Mouse (Mus musculus) large intestine, adult 2 months (tissue): ENCODE results near the gene 9230104L09Rik. TPM values are rescaled to one million over a fixed set of nuclear protein-coding genes. Genes with fewer than 3 reads are reported as not detected.

Experiments
- DNase-seq: peaks from one replicate; pipeline ENCODE4 v3.0.0-alpha.2; 2012; ENCODE audit warnings: low read depth, low spot score
- WGBS: fragments of 180-500 bp; shearing (Covaris S2); methylation state at CpG from one replicate; pipeline ENCODE4 v1.1.7; 2018; 5-methylcytosine and 5-hydroxymethylcytosine counted together
- polyA plus RNA-seq: library from polyadenylated mRNA; depleted of rRNA; stranded (reverse); fragments of >200 nt; gene quantifications from 2 replicates; pipeline ENCODE4 v1.2.3, GENCODE M21; 2012; rRNA removed

The 9230104L09Rik gene
- polyA plus RNA-seq, 1 experiment, result 0.14 TPM

DNA sequence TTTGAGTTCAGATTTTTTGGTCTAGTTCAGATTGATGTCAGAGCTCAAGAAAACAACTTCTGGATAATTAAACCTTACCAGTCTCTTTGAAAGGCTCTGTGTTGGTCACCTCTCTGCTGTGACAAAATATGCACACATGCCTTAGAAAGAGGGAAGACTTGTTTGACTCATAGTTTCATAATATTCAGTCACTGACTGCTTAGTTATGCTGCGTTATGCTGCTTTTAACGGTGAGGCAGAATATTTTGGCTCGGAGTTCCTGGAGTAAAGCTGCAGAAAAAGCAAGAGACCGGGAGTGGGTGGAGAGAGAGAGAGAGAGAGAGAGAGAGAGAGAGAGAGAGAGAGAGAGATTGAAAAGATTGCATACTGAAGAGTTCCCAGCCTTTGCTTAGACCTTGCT is 3.8 kb downstream of the 9230104L09Rik start:
- DNase-seq, result no peak
- 64% methylated on average over 4 of the region's 4 CpGs for WGBS

DNA sequence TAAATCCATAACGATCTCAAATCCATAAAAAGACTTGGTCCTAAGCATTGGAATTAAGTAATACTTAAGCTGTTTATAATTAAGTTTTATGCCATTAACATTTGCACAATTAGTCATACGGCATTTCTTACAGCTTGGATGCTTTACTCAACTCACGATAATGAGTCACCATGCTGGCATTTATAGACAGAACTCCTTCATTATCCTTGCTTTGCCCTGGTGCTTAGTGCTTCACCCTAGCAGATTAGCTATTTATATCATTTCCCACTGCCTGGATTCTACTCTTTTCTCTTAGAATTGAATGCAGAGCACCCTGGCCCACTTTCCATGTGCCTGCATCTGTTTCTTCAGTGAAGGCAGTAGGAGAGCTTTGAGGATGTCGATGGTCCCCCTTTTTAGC is 7.3 kb downstream of the 9230104L09Rik start:
- 58% methylated on average over 4 of the region's 4 CpGs for WGBS
- DNase-seq, result no peak

DNA sequence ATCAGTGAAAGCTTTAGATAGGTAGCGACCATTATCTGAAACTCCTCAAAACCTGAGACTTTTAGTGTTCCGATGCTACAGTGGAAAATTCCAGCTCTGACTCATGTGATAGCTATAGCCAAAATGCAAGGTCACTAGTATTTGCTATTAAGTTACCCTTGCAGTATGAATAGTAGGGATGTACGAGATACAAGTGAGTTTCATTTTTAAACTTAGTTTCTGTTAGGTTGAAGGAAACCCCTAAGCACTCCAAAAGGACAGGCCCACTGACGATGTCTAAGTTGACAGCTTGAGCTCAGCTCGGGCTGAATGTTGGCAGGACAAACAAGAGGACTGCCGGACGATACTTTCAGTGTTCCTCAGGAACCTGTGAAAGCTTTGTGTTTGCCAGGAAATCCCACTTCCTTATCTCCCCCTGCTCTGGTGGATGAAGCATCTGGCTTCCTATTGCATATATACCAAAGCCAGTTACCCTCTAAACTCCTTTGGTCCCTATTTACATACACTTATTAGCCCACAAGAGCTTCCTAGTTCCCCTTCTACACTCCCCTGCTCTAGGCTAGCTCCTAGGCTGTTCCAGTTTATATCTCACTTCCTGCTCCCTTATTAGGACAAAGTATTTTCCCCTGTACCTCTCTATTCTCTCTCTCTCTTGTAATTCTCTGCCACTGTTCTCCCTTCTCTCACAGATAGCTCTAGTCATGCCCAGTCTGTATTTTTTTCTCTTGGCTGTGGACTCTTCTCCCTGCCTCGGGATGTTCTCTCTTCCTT is 8.0 kb downstream of the 9230104L09Rik start:
- 28% methylated on average over 8 of the region's 8 CpGs for WGBS

DNA sequence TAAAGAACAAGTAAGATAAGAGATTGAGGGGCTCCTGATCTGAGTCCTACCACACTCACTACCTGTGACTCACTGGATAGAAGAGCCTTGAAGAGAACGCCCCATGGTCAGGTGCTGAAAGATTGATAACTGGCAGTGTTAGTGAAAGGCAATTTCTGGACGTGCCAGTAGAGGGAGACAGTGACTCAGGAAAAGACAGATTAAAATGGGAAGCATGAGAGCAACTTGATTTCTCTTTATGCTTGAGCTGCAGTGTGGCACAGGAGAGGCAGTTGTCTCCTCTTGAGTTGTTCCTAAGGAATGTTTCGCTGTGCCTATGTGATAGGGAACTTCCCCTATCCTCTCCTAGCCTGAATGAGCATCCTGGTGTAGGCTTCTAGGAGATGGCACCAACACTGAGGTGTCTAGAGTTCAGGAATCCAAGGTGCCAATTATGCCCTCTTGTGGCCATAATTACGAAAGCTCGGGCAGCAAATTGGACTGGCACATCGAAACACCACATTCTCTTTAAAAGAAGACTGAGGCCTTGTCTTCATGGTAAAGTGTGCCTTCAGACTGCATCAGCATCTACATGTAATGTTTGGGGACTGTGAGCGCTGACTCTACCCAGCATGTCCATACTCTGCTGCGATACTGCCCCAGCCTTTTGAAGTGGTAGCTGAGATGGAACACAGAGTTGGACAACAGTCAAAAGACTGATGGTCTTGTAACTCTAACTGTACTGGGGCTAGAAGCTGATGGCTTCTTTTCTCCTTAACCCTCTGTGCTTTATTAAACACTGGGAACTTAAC is 13.5 kb downstream of the 9230104L09Rik start:
- peak; percentile 46 for DNase-seq
- WGBS, result 39% methylated on average over 8 of the region's 8 CpGs

More for the DNA sequence above, 8.0 kb downstream of the 9230104L09Rik start:
- DNase-seq, result no peak

DNA sequence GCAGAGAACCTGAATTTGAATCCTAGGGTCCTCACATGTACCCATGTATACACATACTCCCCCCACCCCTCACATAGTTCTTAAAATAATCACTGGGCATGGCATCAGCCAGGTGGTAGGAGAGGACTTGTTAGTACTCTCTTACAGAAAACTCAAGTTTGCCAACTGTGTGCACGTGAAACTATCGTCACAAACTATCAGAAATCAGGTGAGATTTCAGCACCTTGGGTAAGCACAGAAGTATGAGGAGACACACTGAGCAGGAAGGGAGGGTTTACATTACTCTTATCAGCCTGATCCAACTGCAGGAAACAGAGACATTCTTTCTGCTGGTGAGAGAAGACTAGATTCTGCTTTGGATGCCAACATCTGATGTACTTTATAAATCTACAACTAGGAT is 25.6 kb downstream of the 9230104L09Rik start:
- WGBS, result 74% methylated on average over 2 of the region's 2 CpGs
- no peak for DNase-seq

DNA sequence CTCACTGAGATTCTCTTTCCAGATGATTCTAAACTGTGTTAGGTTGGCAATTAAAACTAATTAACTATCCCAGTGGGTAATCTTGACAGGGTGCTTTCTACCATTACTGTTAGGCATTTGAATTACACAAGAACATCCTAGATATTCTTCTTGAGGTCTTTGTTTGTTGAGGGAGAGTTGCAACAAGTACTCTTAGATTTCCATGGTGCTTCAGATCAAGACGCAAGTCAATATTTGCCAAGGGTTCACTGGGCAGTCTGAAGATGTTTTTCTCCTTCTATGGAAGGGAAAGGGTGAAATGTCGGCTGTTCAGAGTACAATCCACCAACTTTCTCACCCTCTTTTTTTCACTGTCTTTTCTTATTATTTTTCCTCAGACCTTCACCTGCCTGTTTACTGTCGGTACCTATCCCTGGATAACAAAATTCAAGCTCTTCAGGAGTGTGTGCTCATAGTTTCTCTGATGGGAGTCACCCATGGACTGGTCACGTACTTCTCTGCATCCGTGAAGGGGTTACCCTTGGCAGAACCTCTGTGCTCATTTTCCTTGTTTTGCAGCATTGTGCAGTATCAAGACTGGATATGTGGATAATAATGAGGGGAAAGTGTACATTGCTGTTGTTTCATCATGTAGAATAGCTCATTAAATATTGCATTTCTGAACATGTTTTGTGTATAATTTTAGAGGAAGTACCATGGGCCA is 26.6 kb downstream of the 9230104L09Rik start:
- no peak for DNase-seq
- 67% methylated on average over 5 of the region's 5 CpGs for WGBS

DNA sequence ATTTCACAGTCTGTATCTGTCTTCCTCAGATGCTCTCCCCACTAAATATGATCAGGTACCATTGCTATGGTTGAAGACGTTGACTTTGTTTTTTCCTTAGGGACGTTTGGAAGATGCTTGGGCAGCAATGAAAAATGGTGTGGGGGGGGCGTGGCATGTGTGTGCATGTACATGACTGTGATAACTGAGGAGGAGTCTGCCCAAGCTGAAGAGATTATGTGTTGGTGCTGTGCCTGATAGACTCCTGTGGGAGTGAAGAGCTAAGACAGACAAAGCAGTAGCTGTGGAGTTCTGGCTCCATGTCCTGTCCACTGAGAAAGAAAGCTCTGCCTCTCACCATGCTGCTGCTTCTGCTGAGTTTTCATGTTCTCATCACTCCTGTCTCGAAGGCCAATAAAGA is 29.9 kb downstream of the 9230104L09Rik start, which contains the start of gene Cst9:
Cst9 (plus strand) TSS at position 236 of the 400 bp plus-strand sequence.
- no peak for DNase-seq
- 34% methylated on average over 4 of the region's 4 CpGs for WGBS

DNA sequence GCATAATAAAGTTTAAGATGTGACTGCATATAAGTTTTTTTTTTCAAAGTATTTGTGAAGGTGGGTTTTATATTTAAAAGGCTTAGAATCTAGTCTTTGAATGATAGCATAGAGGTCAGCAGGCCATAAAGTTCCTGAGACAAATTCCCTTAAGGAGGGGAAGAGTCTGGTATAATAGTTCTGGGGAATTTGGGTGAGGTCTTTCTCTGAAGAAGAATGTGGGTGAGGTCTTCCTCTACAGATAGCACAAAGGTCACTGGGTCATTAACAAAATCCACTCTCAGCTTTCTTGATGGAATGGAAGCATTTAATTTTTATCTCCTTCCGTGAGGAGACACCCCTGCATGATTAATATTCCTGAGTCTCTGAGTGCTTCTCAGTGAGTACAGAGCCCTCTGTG is 38.9 kb downstream of the 9230104L09Rik start:
- DNase-seq, result no peak
- 11% methylated on average over 1 of the region's 1 CpGs for WGBS

DNA sequence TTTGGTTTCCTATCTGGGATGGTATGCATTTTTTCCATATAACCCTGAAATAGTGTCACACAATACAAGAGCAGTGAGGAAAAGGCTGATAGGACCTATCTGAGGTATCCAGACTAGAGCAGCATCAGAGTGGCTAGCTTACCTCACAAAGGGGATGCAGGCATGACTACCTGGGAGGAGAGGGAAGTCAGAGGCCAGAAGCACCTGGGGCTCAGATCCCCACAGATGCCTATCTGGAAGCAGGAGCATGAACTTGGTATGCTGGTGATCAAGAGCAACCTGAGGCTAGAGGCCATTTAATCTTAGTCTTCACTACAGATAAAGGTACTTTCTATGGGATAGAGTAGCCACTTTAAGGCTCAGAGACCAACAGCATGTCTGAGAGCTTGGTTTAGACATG is 44.9 kb downstream of the 9230104L09Rik start, which contains the start of gene Cst13:
Cst13 (plus strand) TSS at position 173 of the 400 bp plus-strand sequence.
- no peak for DNase-seq

DNA sequence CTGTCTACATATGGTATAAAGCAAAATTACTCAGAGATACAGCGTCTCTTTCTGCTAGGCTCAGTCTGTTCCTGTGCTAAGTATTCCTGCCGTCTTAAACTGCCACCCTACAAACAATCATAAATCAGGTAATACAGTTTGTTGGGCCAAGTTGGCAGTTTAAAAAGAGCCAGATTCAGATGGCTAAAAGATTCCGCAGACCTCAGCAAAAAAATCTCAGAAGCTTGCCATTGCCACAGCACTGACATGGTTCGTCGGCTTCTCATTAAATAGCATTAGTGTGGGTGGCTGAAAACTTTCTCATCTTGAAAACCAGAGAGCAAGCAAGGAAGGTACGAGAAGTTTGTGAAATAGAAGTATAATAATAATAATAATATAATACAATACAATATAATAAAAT is 58.1 kb downstream of the 9230104L09Rik start:
- DNase-seq, result no peak
- 38% methylated on average over 6 of the region's 6 CpGs for WGBS

DNA sequence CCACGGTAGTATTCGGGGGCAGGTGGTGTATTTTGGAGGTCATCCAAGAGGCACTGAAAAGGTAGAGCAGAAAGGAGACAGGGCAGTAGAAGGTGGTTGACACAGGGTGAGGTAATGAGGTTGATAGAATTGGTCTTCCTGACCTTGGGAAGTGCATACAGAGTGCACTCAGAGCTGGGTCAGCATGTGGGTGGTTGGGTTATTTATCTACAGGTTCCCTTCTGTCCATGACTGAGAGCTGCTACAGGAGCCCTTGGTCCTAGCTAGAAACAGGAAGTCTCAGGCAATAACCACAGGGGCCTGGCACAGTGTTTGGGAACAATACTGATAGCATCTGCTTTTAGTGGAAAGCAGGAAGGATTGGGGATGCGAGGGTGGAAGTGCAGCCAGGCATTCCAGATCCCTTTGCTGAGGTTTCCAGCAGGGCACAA is 63.3 kb downstream of the 9230104L09Rik start:
- WGBS, result 12% methylated on average over 3 of the region's 3 CpGs
- DNase-seq, result no peak

DNA sequence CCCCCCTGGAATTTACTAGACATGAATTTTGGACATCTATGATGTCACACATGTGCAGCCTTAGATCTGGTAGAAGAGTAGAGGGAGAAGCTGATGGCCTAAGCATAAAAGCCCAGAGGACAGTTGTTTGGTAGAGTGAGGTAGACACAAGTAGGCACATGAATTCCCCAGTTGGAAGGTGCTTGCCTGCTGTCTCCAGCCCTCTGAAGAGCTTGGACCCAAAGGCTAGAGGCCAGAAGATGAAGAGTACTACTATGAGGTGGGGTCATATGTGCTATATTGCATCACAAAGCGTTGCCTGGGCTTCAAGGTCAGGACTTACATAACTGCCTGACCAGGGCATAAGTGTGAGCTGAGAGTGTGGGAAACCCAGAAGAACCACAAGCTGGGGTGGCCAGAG is 66.4 kb downstream of the 9230104L09Rik start, which contains the start of gene Cst8:
Cst8 (plus strand) TSS at position 301 of the 400 bp plus-strand sequence.
- DNase-seq, result no peak
- 58% methylated on average over 1 of the region's 1 CpGs for WGBS

Other genes with a start within 250 kb of the 9230104L09Rik start
- 25.5 and 26.6 TPM in 2 replicates for gene Nxt1, start 192.4 kb downstream of the 9230104L09Rik start, polyA plus RNA-seq
- 4.0 and 5.2 TPM in 2 replicates for gene Gzf1, start 184.0 kb downstream of the 9230104L09Rik start, polyA plus RNA-seq
- 0.58 and 0.74 TPM in 2 replicates for gene Napb, start 132.6 kb downstream of the 9230104L09Rik start, polyA plus RNA-seq
- gene Cstl1, start 114.7 kb downstream of the 9230104L09Rik start, polyA plus RNA-seq, result not detected in 2 replicates
- gene Cst11, start 93.5 kb downstream of the 9230104L09Rik start, polyA plus RNA-seq, result not detected in 2 replicates
- not detected in 2 replicates for gene 8030411F24Rik, start 83.0 kb downstream of the 9230104L09Rik start, polyA plus RNA-seq
- not detected in 2 replicates for gene Cst12, start 75.7 kb downstream of the 9230104L09Rik start, polyA plus RNA-seq
- not detected in 2 replicates for gene Cst8, start 66.3 kb downstream of the 9230104L09Rik start, polyA plus RNA-seq
- gene Cst13, start 45.0 kb downstream of the 9230104L09Rik start, polyA plus RNA-seq, result not detected in 2 replicates
- not detected in 2 replicates for gene Cst9, start 29.9 kb downstream of the 9230104L09Rik start, polyA plus RNA-seq
- 418 and 430 TPM in 2 replicates for gene Cst3, start 10.7 kb upstream of the 9230104L09Rik start, polyA plus RNA-seq
- gene Gm1330, start 138.2 kb upstream of the 9230104L09Rik start, polyA plus RNA-seq, result not detected in 2 replicates
- not detected in 2 replicates for gene Gm10750, start 152.2 kb upstream of the 9230104L09Rik start, polyA plus RNA-seq